ENCODE assay signal across 8 mouse cellular contexts in genomic region chrX:11998934-11999336, GRCm38 (mm10).
A peak's percentile ranks its signal among the peaks of the same experiment; 100 is the strongest.
DNase-seq lines count a peak whose midpoint lies in the region; ATAC-seq and TF ChIP-seq lines count a peak whose summit lies in the region.

No protein-coding gene starts in this region.

- H3K27me3 ChIP-seq in intestine, embryonic 15.5 days (replicated peaks): peaks cover 13% of the 10 kb centered on the region
- peaks cover 37% of the 10 kb centered on the region for H3K27me3 ChIP-seq in liver, embryonic 13.5 days
- H3K27me3 ChIP-seq in splenic B cell, adult 2 months (ENCODE audit: control insufficient read depth, insufficient read depth, low read length, poor library complexity, severe bottlenecking): no peaks in the 10 kb centered on the region

- peak overlapping the region; percentile 30 for H3K9ac ChIP-seq in intestine, embryonic 15.5 days
- peak overlapping the region; percentile 78 for H3K9ac ChIP-seq in liver, embryonic 13.5 days

- no peaks in the 10 kb centered on the region for H3K36me3 ChIP-seq in intestine, embryonic 15.5 days
- H3K36me3 ChIP-seq in liver, embryonic 13.5 days: no peaks in the 10 kb centered on the region
- no peaks in the 10 kb centered on the region for H3K36me3 ChIP-seq in splenic B cell, adult 2 months (ENCODE audit: control insufficient read depth, insufficient read depth, low read length, poor library complexity, severe bottlenecking)

- DNase-seq in layer of hippocampus, adult 9-11 months: peak; percentile 46
- DNase-seq in layer of hippocampus, postnatal 14 days (ENCODE audit: low spot score in 2 of 2): no peak
- peak; percentile 58 to 65 for DNase-seq in gastrocnemius, postnatal 4 days (ENCODE audit: low spot score in 2 of 2)
- DNase-seq in liver, embryonic 13.5 days: peak; percentile 81
- peak; percentile 37 to 59 for DNase-seq in natural killer cell, adult 2 months (ENCODE audit: low spot score in 2 of 2)
- peak; percentile 61 for DNase-seq in splenic B cell, adult 2 months (ENCODE audit: low read depth, low spot score)

- no peak for TF ChIP-seq CTCF in cortical plate, adult 2 months (IDR thresholded peaks at IDR 0.05; ENCODE audit: extremely low read depth, insufficient read depth, low read length)

- no peak for TF ChIP-seq POLR2A in cortical plate, adult 2 months (IDR thresholded peaks at IDR 0.05; ENCODE audit: extremely low read depth, insufficient read depth, low read length)

- H3K4me3 ChIP-seq in cortical plate, adult 2 months (ENCODE audit: insufficient read depth, low read length): peak overlapping the region; percentile 28
- H3K4me3 ChIP-seq in intestine, embryonic 15.5 days (replicated peaks): peak overlapping the region; percentile 29
- H3K4me3 ChIP-seq in liver, embryonic 13.5 days (replicated peaks): peak overlapping the region; percentile 60

- peak overlapping the region; percentile 73 for H3K4me2 ChIP-seq in intestine, embryonic 15.5 days (replicated peaks)
- H3K4me2 ChIP-seq in liver, embryonic 13.5 days: peak overlapping the region; percentile 76

- under 1% methylated on average over 41 of the region's 41 CpGs for WGBS in intestine, embryonic 15.5 days
- 1% methylated on average over 25 of the region's 41 CpGs for WGBS in liver, embryonic 13.5 days (ENCODE audit: insufficient replicate concordance)

- no peaks in the 10 kb centered on the region for H3K9me3 ChIP-seq in intestine, embryonic 15.5 days
- no peaks in the 10 kb centered on the region for H3K9me3 ChIP-seq in liver, embryonic 13.5 days (replicated peaks)

- no peaks in the 10 kb centered on the region for H3K4me1 ChIP-seq in cortical plate, adult 2 months (ENCODE audit: control insufficient read depth, insufficient read depth, low read length)
- H3K4me1 ChIP-seq in intestine, embryonic 15.5 days (replicated peaks): peaks cover 15% of the 10 kb centered on the region
- H3K4me1 ChIP-seq in liver, embryonic 13.5 days (replicated peaks): peaks cover 96% of the 10 kb centered on the region

- H3K27ac ChIP-seq in cortical plate, adult 2 months (ENCODE audit: insufficient read depth, low read length): no peak overlapping the region
- H3K27ac ChIP-seq in intestine, embryonic 15.5 days: 0 out of 2 replicates have a peak overlapping the region, but pooled peaks have one; percentile 17
- peak overlapping the region; percentile 83 for H3K27ac ChIP-seq in liver, embryonic 13.5 days

- peak; percentile 91 for ATAC-seq in intestine, embryonic 15.5 days
- ATAC-seq in liver, embryonic 13.5 days (ENCODE audit: low read depth): peak; percentile 84

Comparison
In these comparisons a context has a peak if more than half of its experiments do, and no peak if none do; other contexts are left out.
1. DNase-seq: peak in layer of hippocampus, adult 9-11 months (single experiment), gastrocnemius, postnatal 4 days (2 of 2), liver, embryonic 13.5 days (single experiment), natural killer cell, adult 2 months (2 of 2) and splenic B cell, adult 2 months (single experiment); none in layer of hippocampus, postnatal 14 days (0 of 2).
2. Peak in every context shown above with its lines, with median percentiles within 50 percentile points of each other: H3K4me3 ChIP-seq.